Mouse (Mus musculus) ovary, adult 18-20 months (tissue): ENCODE results near the gene Gpatch1.
A peak's percentile ranks its signal among the peaks of the same experiment; 100 is the strongest.
"Not testable (repeated sequence)": the region's sequence is repeated elsewhere in the genome, so short reads cannot be mapped to it uniquely, and the experiment has no call there.

ENCODE experiments used
- DNase-seq: peaks from one replicate; pipeline ENCODE4 v3.0.0; 2022; ENCODE audit warnings: low spot score, mixed read lengths

Gpatch1 gene

DNA sequence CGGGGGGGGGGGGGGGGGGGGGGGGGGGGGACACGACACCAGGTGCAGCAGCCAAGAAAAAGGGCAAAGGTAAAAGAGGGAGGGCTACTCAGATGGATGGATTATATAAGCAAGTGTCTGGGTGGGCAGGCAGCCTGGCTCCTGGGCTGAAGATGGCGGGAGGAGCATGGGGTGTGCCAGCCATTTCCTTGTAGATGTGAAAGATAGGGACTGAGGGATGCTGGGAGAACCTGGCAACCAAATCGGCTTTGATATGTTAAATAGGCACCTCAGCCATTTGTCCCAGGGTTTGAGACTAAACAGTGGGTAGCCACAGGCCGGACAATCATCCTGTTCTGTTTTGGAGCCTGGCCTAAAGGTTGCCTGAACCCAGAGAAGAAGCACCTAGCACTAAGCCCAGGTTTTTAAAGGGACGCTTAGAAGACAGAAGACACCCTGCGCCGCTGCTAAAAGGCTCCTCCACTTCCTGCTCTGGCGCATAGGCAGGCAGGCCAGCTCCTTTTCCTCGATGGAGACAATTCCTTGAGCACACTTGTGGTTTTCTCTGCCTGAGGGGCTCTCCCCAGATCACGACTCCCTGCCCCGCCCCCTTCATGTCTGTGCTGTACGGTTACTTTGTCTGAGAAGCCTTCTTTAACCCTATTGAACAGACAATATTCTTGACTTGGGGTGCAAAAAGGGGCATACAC lies 4.6 kb upstream of the Gpatch1 start:
- DNase-seq, result no peak

DNA sequence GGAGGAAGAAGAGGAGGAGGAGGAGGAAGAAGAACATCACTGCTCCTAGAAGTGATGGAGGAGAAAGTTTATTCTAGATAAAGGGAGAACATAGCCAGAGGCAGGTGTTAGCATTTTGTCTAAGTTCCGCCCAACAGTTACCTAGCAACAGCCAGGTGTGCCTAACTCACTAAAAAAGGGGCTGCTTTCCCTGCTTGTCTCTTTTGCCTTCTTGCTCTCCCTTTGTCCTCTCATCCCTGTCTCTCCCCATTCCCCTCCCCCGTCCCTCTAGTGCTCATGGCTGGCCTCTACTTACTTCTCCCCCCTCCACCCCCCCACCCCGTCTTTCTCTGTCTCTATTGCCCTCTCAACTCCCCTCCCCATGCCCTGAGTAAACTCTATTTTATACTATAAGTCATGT lies 3.9 kb upstream of the Gpatch1 start:
- no peak for DNase-seq

DNA sequence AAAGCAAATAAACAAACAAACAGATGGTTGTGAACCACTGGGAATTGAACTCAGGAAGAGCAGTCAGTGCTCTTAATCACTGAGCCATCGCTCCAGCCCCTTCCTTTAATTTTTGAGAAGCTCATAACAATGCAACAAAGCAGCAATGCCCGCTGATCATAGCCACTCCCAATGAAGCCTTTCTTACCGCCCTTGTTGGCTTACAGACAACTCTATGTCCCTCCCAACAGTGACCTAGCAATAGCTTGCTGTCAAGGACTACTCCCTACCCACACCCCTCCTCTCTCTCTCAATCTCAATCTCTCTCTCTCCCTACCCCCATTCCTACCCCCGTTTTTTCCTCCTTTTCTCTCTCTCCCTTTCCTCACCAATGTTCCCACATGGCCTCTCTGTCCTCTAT lies 1.5 kb upstream of the Gpatch1 start:
- peak; percentile 57 for DNase-seq

DNA sequence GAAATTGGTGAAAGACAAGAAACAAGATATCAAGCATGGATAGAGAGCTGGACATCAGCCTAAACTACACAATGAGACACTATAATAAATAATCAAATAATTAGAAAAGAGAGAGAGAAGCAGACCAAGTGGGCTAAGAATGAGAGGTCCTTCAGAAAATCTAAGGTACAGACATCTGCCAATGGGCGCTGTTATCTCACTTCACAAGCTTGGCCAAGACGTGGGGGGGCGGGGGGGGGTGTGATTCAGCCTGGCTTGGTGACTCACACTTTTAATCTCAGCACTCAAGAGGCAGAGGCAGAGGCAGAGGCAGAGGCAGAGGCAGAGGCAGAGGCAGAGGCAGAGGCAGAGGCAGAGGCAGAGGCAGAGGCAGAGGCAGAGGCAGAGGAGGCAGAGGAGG lies 981 bp upstream of the Gpatch1 start:
- DNase-seq, result not testable (repeated sequence)

GRCm38 (mm10) chr7:35314156-35314555 lies 4.1 kb downstream of the Gpatch1 start:
- no peak for DNase-seq

DNA sequence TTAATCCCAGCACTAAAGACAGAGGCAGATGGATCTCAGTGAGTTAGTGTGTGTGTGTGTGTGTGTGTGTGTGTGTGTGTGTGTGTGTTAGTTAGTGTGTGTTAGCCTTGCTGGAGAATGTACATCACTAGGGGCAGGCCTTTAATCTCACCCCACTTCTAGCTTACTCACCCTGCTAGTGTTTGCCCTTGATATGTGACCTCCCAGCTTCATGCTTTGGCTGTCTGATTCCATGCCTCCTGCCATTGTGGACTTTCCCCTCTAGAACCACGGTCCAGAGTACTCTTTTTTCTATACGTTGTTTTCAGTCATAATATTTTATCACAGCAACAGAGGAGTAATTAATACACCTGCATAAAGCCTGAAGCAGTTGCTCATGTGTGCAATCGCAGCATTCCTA lies 7.0 kb downstream of the Gpatch1 start:
- no peak for DNase-seq

GRCm38 (mm10) chr7:35300792-35301191 lies 17.4 kb downstream of the Gpatch1 start:
- DNase-seq, result no peak

DNA sequence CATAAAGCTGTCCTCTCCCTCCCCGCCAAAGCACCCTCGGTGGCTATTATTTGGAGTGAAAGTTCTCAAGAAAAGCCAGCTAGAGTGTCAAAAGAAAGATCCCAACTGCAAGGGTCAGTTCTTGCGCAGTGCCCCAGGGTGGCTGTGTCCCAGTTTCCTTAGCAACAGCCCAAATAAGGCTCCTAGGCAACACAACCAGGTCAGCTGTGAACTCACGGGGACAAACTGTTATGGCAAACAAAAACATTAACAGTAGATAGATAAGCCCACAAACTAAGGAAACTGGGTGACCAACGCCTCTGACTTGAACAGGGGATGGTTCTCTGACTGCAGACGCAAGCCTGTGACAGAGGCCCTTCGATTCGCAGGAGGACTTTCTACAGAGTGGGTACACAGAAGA lies 18.6 kb downstream of the Gpatch1 start:
- DNase-seq, result peak; percentile 21

- no peak for DNase-seq
Observed at GRCm38 (mm10) chr7:35297886-35298285, 20.4 kb downstream of the Gpatch1 start.

DNA sequence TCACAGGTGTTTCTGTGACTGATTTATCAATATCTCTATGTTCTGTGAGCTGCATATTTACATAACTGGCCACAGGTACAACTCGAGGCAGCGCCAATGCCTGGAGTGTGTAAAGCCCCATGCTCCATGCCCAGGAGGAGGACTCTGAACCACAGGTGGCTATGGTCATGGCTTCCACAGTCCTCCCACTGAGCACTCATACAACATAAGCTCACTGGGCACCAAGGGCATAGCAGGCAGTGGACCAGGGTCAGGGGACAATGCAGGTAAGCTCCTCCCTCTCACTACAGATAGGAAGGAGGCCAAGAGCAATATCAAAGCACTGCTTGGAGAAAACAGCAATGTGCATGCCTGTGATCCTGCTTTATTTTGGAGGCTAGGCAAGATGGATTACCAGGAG lies 22.6 kb downstream of the Gpatch1 start:
- DNase-seq, result no peak

DNA sequence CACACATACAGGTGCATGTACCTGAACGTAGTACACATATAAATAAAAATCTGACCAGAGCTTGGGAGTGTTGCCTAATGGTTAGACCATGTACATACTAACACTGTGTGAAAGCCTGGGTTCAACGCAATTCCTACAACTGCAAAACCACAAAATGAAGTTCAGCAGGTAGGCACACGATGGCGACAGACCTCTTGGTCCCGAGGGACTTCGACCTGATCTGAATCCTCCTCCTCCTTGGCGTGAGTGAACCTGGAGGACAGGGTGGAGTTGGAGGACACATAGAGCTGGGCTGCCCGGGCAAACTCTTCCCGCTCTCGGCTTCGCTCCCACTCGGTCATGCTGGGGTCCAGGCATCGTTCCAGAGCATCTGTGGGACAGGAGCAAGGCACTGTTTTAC lies 24.8 kb downstream of the Gpatch1 start:
- DNase-seq, result no peak

DNA sequence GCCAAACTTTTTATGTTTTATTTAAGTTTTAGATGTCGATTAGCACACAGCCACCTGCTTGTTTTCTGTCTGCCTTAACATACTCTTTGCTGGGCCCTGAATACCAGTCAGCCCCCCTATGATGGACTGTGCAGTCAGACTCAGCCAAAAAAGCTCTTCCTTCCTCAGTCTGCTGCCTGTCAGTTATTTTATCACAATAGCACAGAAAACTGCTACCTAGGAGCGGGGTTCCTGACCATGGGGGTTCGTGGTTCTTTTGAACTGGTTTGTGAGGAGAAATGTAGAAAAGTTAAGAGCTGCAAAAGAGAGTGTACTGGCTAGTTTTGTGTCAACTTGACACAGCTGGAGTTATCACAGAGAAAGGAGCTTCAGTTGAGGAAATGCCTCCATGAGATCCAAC lies 39.3 kb downstream of the Gpatch1 start:
- no peak for DNase-seq

DNA sequence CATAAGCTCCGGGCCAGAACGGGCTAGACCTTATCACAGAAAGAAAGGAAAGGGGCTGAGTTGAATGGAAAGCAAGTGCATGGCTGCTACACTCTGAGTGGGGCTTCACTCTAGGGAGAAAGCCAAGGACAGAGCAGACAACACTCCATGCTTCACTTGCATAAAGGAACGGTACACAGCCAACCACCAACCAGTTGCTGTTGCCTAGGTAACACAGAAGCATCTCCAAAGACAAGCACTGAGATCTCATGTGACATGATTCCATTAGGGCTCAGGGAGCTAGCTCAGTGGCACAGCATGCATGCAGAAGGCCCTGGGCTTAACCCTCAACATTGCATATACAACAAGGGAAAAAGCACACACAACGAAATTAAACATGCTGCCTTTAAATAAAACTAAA lies 40.8 kb downstream of the Gpatch1 start:
- no peak for DNase-seq

DNA sequence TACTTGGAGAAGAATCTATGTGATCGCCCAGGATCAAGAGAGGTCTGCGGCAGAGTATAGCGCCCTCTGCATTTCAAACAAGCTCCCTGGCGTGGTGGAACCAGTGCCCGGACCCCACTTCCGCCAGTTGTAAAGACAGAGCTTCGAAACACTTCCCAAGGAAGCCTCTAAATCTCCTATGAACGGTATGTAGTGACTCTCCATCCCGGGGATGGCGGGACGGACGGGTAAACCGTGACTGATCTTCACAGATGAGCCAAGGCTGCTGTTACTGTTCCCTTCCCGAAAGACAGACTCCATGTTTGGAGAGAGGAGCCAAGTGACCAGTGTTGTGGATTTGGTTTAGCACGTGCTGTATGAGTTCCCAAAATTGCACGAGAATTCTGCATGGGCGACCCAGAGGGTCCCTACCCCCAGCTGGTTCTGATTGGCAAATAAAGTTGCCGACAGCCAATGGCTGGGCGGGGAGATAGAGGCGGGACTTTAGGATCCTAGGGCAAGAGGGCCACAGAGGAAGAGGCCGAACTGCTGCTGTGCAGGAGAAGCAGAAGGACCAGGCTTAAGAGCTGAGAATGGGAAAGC lies 48.7 kb downstream of the Gpatch1 start:
- peak; percentile 13 for DNase-seq

- DNase-seq, result no peak
Observed at GRCm38 (mm10) chr7:35267841-35268240, 50.4 kb downstream of the Gpatch1 start.

- DNase-seq, result no peak
Observed at GRCm38 (mm10) chr7:35266666-35267065, 51.6 kb downstream of the Gpatch1 start.

DNA sequence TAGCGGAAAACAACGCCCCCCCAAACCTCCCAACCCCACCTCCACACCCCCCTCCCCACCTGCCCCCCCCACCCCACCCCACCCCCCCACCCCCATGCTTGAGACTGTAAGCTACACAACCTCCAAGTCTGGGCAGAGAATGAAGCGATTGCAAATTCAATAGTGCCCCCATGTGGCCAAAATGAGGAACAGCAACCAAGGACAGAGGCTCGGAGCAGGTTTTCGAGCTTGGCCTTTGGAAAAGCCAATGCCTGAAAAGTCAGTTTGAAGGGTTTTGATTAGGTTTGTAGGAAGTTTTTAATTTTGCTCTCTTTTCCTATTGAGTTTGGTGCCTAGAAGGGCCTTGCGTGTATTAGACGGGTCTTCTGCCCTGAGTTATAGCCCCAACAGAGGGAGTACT lies 53.5 kb downstream of the Gpatch1 start:
- no peak for DNase-seq

DNA sequence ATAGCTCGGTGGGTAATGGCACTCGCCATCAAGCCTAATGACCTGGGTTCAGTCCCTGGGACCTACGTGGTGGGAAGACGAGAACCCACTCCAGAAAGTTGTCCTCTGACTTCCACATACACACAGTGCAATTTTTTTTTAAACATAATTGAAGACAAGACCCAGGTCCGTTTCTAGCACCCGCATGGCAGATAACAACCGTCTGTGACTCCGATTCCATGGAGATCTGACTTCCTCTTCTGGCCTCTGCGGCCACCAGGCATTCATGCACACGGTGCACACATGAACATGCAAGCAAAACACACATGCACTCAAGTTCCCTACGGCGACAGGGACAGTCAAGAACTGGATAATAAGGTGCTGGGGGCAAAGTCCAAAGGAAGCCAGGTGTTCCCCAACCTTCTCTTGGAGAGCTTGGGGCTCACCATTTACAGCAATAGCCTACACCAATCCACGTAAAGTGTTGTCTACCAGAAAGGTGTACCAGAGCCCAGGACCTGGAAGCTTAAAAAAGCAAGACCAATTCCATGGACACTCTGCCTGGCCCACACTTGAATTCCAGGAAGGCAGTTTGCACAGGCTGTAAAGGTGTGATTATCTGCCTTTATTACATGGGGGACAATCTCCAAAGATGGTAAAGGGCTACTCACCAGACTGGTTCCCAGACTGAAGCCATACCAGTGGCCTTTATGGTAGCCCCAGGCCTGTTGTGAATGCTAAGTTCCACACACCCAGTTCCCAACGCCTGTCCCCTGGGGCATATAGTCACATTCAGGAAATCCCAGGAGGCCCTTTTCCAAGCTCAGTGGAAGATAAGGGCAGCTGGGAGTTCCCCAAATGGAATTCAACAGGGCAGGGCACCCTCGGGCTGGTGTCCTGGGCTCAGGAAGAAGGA lies 54.4 kb downstream of the Gpatch1 start:
- DNase-seq, result no peak

- no peak for DNase-seq
Observed at GRCm38 (mm10) chr7:35259384-35259783, 58.9 kb downstream of the Gpatch1 start.

GRCm38 (mm10) chr7:35258294-35258693 lies 59.9 kb downstream of the Gpatch1 start:
- no peak for DNase-seq

DNA sequence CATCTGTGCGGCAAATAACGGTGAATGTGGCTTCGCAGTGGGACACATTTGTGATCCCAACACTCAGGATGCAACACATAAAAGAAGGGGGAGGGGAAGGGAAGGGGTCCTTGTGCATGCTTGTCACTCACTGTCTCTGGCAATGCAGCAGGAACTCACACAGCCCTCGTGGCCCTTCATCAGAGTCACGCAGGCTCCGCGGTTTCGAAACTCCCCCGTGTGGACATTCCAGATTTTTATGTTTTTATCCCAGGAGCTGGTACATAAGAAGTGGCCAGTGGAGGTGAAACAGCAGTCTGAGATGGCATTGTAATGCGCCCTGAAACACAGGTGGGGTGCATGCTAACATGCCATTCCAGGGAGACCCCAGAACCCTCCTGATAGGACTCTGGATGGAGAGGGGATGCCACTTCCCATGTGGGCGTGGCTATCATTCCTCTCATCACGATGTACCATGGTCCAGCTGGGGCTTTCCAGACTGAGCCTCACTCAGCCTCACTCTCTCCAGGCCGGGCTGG lies 66.1 kb downstream of the Gpatch1 start:
- no peak for DNase-seq

- not testable (repeated sequence) for DNase-seq
Observed at GRCm38 (mm10) chr7:35237935-35238334, 80.3 kb downstream of the Gpatch1 start.

DNA sequence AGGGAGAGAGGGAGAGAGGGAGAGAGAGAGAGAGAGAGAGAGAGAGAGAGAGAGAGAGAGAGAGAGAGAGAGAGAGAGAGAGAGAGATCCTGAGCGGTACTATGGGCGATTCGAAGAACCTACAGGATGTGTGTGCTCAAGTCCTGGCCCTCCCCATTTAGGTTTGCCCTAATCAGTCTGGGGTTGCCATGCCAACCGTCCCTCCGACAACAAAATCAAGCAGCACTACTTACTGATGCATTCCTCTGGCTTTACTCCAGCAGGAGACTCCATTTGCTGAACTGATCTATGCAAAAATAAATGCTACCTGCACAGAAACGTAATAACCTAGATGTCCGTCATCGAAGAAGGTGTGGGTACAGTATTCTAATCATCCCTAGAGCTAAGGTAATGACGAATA lies 82.9 kb downstream of the Gpatch1 start:
- peak; percentile 59 for DNase-seq
